Mouse (Mus musculus) liver, embryonic 14.5 days (tissue): Measurements from ENCODE around the gene Slc19a2.

ENCODE experiments used
- CTCF ChIP-seq: IDR thresholded peaks from 2 replicates; pipeline ENCODE4 v1.5.1; 2016; ENCODE audit warnings: antibody characterized with exemption, low read depth, control low read depth
- EP300 ChIP-seq: IDR thresholded peaks from 2 replicates; pipeline ENCODE4 v1.6.1; 2016; ENCODE audit warnings: antibody characterized with exemption, low read depth

DNA sequence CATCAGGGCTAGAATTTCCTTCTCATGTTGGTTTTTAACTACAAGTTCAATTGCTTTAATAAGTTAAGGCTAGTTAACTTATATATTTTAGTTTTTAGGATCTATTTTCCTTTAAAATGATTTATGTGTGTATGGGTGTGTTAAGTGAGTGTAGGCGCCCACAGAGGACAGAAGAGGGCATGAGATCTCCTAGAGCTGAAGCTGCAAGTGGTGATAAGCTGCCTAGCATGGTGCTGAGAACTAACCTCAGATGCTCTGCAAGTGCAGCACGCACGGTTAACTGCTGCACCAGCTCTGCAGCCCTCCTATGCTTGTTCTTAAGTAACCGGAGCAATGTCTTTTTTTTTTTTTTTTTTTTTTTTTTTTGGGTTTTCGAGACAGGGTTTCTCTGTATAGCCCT, 47.6 kb downstream of the Slc19a2 start:
- TF ChIP-seq CTCF (no peak), EP300 (no peak)
